Mouse (Mus musculus) thymus, postnatal 25 days (tissue): ENCODE measurements around the gene Htr1a.

Experiments used
- DNase-seq: peaks from one replicate; pipeline ENCODE4 v3.0.0; 2022

Htr1a gene

DNA sequence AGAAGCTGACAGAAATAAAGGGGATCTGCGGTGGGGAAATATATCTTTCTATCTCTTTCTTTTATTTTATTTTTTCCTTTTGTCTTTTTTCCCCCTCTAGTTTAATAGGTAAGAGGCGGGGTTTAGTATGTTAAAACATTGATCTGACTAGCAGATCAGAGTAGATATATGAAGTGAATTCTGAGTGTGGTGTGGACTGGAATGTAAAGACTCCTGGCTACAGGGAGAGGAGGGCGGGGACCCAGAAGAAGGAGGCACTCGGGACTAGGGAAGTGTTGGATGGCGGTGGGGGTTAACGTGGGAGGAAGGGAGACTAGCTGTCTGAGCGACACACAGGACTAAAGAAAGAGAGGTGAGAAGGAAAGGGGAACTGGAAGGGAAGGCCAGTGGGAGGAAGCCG, at the start of gene Htr1a:
Htr1a (plus strand) TSS at position 301 of the 400 bp plus-strand sequence.
- DNase-seq: no peak

GRCm38 (mm10) chr13:105411535-105412326, 31.7 kb upstream of the Htr1a start:
- DNase-seq: no peak

DNA sequence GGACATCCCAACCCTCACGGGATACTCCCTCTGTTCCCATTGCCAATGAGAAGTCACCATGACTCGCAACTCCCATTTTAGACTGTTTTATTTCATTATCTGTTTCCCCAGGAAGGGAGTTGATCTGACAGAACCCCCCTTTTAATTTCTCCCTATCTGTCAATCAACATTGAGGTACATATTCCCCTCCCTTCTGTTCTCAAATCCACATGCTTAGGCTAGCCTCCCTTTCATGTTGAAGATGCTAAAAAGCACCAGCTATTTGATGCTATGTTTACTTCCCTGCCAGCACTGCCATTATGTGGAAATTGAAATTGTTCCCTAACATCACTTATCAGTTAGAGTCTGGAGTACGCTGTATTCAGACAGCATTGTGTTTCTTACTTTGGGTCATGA, 31.1 kb upstream of the Htr1a start:
- DNase-seq: no peak

GRCm38 (mm10) chr13:105433141-105433540, 10.3 kb upstream of the Htr1a start:
- no peak for DNase-seq

GRCm38 (mm10) chr13:105433630-105434029, 9.8 kb upstream of the Htr1a start:
- no peak for DNase-seq

GRCm38 (mm10) chr13:105442576-105442975, 863 bp upstream of the Htr1a start:
- DNase-seq: peak; percentile 6

DNA sequence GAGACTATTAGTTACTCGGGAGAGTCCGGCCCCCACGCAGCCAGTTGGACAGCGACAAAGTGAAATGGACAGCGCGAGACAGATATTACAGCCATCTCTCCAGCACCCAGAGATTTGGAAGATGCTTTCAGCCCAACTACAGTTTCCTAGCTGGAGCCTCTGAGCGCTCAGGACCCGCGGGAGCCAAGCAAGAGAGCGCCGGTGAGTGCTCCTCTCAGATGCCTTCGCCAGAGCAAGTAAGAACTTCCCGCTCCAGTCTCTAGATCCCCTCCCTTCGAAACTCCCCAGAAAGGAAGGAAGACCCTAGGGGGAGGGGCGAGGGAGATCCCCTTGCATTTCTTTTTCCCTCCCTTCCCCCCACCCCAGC, 415 bp downstream of the Htr1a start:
- DNase-seq: no peak

GRCm38 (mm10) chr13:105444238-105444894, 927 bp downstream of the Htr1a start:
- DNase-seq: no peak

DNA sequence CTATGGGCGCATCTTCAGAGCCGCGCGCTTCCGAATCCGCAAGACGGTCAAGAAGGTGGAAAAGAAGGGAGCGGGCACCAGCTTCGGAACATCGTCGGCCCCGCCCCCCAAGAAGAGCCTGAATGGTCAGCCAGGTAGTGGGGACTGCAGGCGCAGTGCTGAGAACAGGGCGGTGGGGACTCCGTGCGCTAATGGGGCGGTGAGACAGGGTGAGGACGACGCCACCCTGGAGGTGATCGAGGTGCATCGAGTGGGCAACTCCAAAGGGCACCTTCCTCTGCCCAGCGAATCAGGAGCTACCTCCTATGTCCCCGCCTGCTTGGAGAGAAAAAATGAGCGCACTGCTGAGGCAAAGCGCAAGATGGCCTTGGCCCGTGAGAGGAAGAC, 1.4 kb downstream of the Htr1a start:
- no peak for DNase-seq

DNA sequence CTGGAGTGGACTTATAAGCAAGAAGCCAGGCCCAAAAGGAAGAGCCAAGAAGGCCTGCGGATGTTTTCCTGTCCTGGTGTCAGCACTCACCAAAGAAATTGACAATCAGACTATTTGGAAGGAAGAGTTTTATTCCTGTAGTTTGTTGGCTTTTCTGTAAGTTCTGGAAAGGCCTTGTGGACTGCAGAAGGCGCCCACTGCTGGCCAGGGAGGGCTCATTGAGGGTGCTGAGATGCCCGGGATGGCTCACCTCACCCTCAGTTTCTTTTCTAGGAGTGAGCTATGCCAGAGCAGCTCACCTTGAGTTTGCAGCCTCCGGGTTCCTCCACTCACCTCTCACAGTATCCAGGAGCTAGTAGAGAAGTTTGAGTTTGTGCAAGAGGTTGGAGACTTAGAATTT, 2.8 kb downstream of the Htr1a start:
- no peak for DNase-seq

DNA sequence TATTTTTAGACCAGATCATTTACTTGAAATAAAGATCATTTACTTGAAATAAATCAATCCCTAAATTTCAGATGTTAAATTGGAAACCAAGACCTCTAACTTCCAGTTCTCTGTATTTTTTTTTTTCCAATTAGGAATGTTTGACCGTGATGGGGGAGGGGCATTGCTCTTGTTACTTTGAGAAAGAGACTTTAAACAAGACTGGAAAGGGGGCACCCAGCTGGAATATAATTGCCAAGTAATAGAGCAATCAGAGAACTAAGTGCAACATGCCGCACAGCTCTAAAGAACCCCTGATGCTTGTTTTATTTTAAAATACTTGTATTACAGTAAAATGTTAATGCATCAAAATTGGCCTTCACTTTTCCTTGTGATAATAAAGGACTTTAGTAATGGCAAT, 4.3 kb downstream of the Htr1a start:
- DNase-seq: no peak

GRCm38 (mm10) chr13:105451536-105451935, 8.1 kb downstream of the Htr1a start:
- DNase-seq: no peak
